Mouse (Mus musculus): Measurements from ENCODE around the gene Rbp3. TPM values are rescaled to one million over a fixed set of nuclear protein-coding genes. Genes with fewer than 3 reads are reported as not detected.

The Rbp3 gene
- total and polyA plus RNA-seq, 3 experiments: not detected

- H3K27me3 ChIP-seq (ENCODE audit: control insufficient read depth in 1 of 2, insufficient read depth in 2 of 2, low read length in 2 of 2): no peaks in the 10 kb centered on the region
- H3K9me3 ChIP-seq (replicated peaks; ENCODE audit: insufficient read depth, low read length): no peaks in the 10 kb centered on the region
- H3K27ac ChIP-seq (ENCODE audit: control insufficient read depth, low read depth, low read length): no peak overlapping the region
- H3K79me2 ChIP-seq (ENCODE audit: control insufficient read depth, insufficient read depth, low read length, poor library complexity): no peaks in the 10 kb centered on the region
- no peak overlapping the region for H3K4me3 ChIP-seq (ENCODE audit: control insufficient read depth in 1 of 2, insufficient read depth in 1 of 2, low read depth in 2 of 2, low read length in 2 of 2)
- no peak for TF ChIP-seq TAL1 (IDR thresholded peaks at IDR 0.05; ENCODE audit: low read length)
- peak in 1 of 3 experiments; percentile 2; a peak in 1 of 6 replicates for TF ChIP-seq CTCF (IDR thresholded peaks at IDR 0.05 in 2 of 3, conservative IDR thresholded peaks at IDR 0.05 in 1 of 3; ENCODE audit: control insufficient read depth in 1 of 3, insufficient read depth in 1 of 3, low read depth in 2 of 3, low read length in 3 of 3, poor library complexity in 1 of 3, severe bottlenecking in 1 of 3)
- no peak for TF ChIP-seq MEF2A (IDR thresholded peaks at IDR 0.05; ENCODE audit: extremely low read depth, insufficient replicate concordance, low read depth, low read length, poor library complexity, severe bottlenecking)
- no peak for TF ChIP-seq JUND (IDR thresholded peaks at IDR 0.05; ENCODE audit: low read depth, low read length)
- no peak for TF ChIP-seq RAD21 (IDR thresholded peaks at IDR 0.05; ENCODE audit: low read depth, low read length)
- TF ChIP-seq ETS1 (IDR thresholded peaks at IDR 0.05; ENCODE audit: low read depth, low read length): no peak
- no peak for TF ChIP-seq SMC3 (IDR thresholded peaks at IDR 0.05; ENCODE audit: low read depth, low read length)
- DNase-seq (ENCODE audit: low read depth, low spot score): no peak
- no peaks in the 10 kb centered on the region for H3K36me3 ChIP-seq (ENCODE audit: control insufficient read depth in 1 of 2, insufficient read depth in 2 of 2, low read length in 2 of 2)
- H3K9ac ChIP-seq (ENCODE audit: control insufficient read depth, low read depth, low read length, poor library complexity, severe bottlenecking): no peak overlapping the region
- no peaks in the 10 kb centered on the region for H3K4me1 ChIP-seq (ENCODE audit: control insufficient read depth in 1 of 2, insufficient read depth in 2 of 2, low read length in 2 of 2)
These were observed 14.7 kb upstream of the Rbp3 start for GRCm38 (mm10) chr14:33939117-33939516.

- no peak within 1 kb of the TSS for H3K4me3 ChIP-seq (ENCODE audit: control insufficient read depth in 1 of 2, insufficient read depth in 1 of 2, low read depth in 2 of 2, low read length in 2 of 2)
- no peak within 1 kb of the TSS for H3K27ac ChIP-seq (ENCODE audit: control insufficient read depth, low read depth, low read length)
- no peaks in the 10 kb centered on the region for H3K27me3 ChIP-seq (ENCODE audit: control insufficient read depth in 1 of 2, insufficient read depth in 2 of 2, low read length in 2 of 2)
- H3K4me1 ChIP-seq (ENCODE audit: control insufficient read depth in 1 of 2, insufficient read depth in 2 of 2, low read length in 2 of 2): no peaks in the 10 kb centered on the region
- no peak for TF ChIP-seq MAFK (IDR thresholded peaks at IDR 0.05; ENCODE audit: borderline replicate concordance, low read depth, low read length)
- no peak for DNase-seq (ENCODE audit: low read depth, low spot score)
- no peaks in the 10 kb centered on the region for H3K9me3 ChIP-seq (replicated peaks; ENCODE audit: insufficient read depth, low read length)
- no peaks in the 10 kb centered on the region for H3K79me2 ChIP-seq (ENCODE audit: control insufficient read depth, insufficient read depth, low read length, poor library complexity)
- H3K36me3 ChIP-seq (ENCODE audit: control insufficient read depth in 1 of 2, insufficient read depth in 2 of 2, low read length in 2 of 2): no peaks in the 10 kb centered on the region
- H3K9ac ChIP-seq (ENCODE audit: control insufficient read depth, low read depth, low read length, poor library complexity, severe bottlenecking): no peak within 1 kb of the TSS
These were observed 13.1 kb upstream of the Rbp3 start, which contains the start of gene Gdf2 for GRCm38 (mm10) chr14:33940739-33941138. Gdf2 (plus strand) TSS chr14:33941039.

GRCm38 (mm10) chr14:33942222-33942621 is 11.6 kb upstream of the Rbp3 start:
- Histone ChIP-seq H3K27ac (ENCODE audit: control insufficient read depth, low read depth, low read length) (no peak overlapping the region), H3K79me2 (ENCODE audit: control insufficient read depth, insufficient read depth, low read length, poor library complexity) (no peaks in the 10 kb centered on the region), H3K4me3 (ENCODE audit: control insufficient read depth in 1 of 2, insufficient read depth in 1 of 2, low read depth in 2 of 2, low read length in 2 of 2) (no peak overlapping the region), H3K9me3 (replicated peaks; ENCODE audit: insufficient read depth, low read length) (no peaks in the 10 kb centered on the region), H3K9ac (ENCODE audit: control insufficient read depth, low read depth, low read length, poor library complexity, severe bottlenecking) (no peak overlapping the region), H3K4me1 (ENCODE audit: control insufficient read depth in 1 of 2, insufficient read depth in 2 of 2, low read length in 2 of 2) (no peaks in the 10 kb centered on the region), H3K27me3 (ENCODE audit: control insufficient read depth in 1 of 2, insufficient read depth in 2 of 2, low read length in 2 of 2) (no peaks in the 10 kb centered on the region), H3K36me3 (ENCODE audit: control insufficient read depth in 1 of 2, insufficient read depth in 2 of 2, low read length in 2 of 2) (no peaks in the 10 kb centered on the region)
- TF ChIP-seq KAT2A (conservative IDR thresholded peaks at IDR 0.05; ENCODE audit: low read depth, low read length): no peak
- no peak for TF ChIP-seq TBP (IDR thresholded peaks at IDR 0.05; ENCODE audit: low read depth, low read length)
- TF ChIP-seq RCOR1 (IDR thresholded peaks at IDR 0.05; ENCODE audit: low read depth, low read length): no peak
- TF ChIP-seq HCFC1 (IDR thresholded peaks at IDR 0.05; ENCODE audit: low read depth, low read length): no peak
- TF ChIP-seq ZNF384 (IDR thresholded peaks at IDR 0.05; ENCODE audit: low read depth, low read length): no peak
- no peak for TF ChIP-seq MEF2A (IDR thresholded peaks at IDR 0.05; ENCODE audit: extremely low read depth, insufficient replicate concordance, low read depth, low read length, poor library complexity, severe bottlenecking)
- no peak for TF ChIP-seq CTCF (IDR thresholded peaks at IDR 0.05 in 2 of 3, conservative IDR thresholded peaks at IDR 0.05 in 1 of 3; ENCODE audit: control insufficient read depth in 1 of 3, insufficient read depth in 1 of 3, low read depth in 2 of 3, low read length in 3 of 3, poor library complexity in 1 of 3, severe bottlenecking in 1 of 3)
- TF ChIP-seq TCF12 (IDR thresholded peaks at IDR 0.05; ENCODE audit: low read depth, low read length): no peak
- TF ChIP-seq NRF1 (IDR thresholded peaks at IDR 0.05; ENCODE audit: insufficient read depth, low read depth, low read length, poor library complexity, severe bottlenecking): no peak
- no peak for TF ChIP-seq USF2 (IDR thresholded peaks at IDR 0.05; ENCODE audit: borderline replicate concordance in 1 of 2, insufficient read depth in 1 of 2, low read depth in 1 of 2, low read length in 2 of 2)
- TF ChIP-seq UBTF (IDR thresholded peaks at IDR 0.05; ENCODE audit: borderline replicate concordance, insufficient read depth, low read depth, low read length): no peak
- TF ChIP-seq CHD1 (IDR thresholded peaks at IDR 0.05; ENCODE audit: low read depth, low read length): no peak
- TF ChIP-seq E2F4 (IDR thresholded peaks at IDR 0.05; ENCODE audit: borderline replicate concordance, low read depth, low read length): no peak
- TF ChIP-seq ZC3H11A (IDR thresholded peaks at IDR 0.05; ENCODE audit: low read depth, low read length): no peak
- no peak for TF ChIP-seq JUND (IDR thresholded peaks at IDR 0.05; ENCODE audit: low read depth, low read length)
- no peak for DNase-seq (ENCODE audit: low read depth, low spot score)
